Comparison of ENCODE assay signal across 30 mouse cellular contexts in genomic region chr3:123612271-123612670, GRCm38 (mm10).
"Had no signal": no experiment of that assay in that cellular context is flagged by ENCODE, and none has a peak within 500 bp of the region (broad histone marks: within the 10 kb centered on the region; RNA-seq: fewer than 3 reads in every experiment).

No protein-coding gene starts in this region.

- H3K27ac ChIP-seq: limb, embryonic 10.5 days; limb, embryonic 12.5 days; limb, embryonic 13.5 days; limb, embryonic 15.5 days; liver, embryonic 12.5 days; liver, embryonic 13.5 days; liver, embryonic 14.5 days; liver, embryonic 15.5 days; lung, embryonic 15.5 days; macrophage; midbrain, embryonic 10.5 days; midbrain, embryonic 12.5 days; midbrain, embryonic 13.5 days; midbrain, embryonic 15.5 days; neural tube, embryonic 12.5 days had no signal

- H3K4me3 ChIP-seq: limb, embryonic 10.5 days; limb, embryonic 12.5 days; limb, embryonic 13.5 days; limb, embryonic 15.5 days; liver, embryonic 12.5 days; liver, embryonic 13.5 days; liver, embryonic 15.5 days; lung, embryonic 15.5 days; megakaryocyte, embryonic 14.5 days; midbrain, embryonic 10.5 days; midbrain, embryonic 12.5 days; midbrain, embryonic 13.5 days; midbrain, embryonic 15.5 days; myocyte; neural tube, embryonic 12.5 days had no signal

- H3K4me1 ChIP-seq: limb, embryonic 10.5 days; limb, embryonic 12.5 days; limb, embryonic 13.5 days; limb, embryonic 15.5 days; liver, embryonic 12.5 days; liver, embryonic 13.5 days; liver, embryonic 15.5 days; lung, embryonic 15.5 days; megakaryocyte, embryonic 14.5 days; midbrain, embryonic 12.5 days; midbrain, embryonic 15.5 days; neural tube, embryonic 12.5 days had no signal

- DNase-seq: left cerebral cortex, postnatal 4 days; liver; liver, embryonic 13.5 days; liver, postnatal 0 days; lung, adult 18-20 months; lung, adult 2 months; lung, embryonic 14.5 days; lung, postnatal 10 days; lung, postnatal 14 days; lung, postnatal 36 days; lung, postnatal 4 days; midbrain, embryonic 14.5 days had no signal

- H3K4me2 ChIP-seq: limb, embryonic 12.5 days; limb, embryonic 13.5 days; limb, embryonic 15.5 days; liver, embryonic 11.5 days; liver, embryonic 12.5 days; liver, embryonic 13.5 days; liver, embryonic 15.5 days; lung, embryonic 14.5 days; lung, embryonic 15.5 days; midbrain, embryonic 11.5 days; midbrain, embryonic 12.5 days; midbrain, embryonic 13.5 days; midbrain, embryonic 15.5 days; neural tube, embryonic 12.5 days had no signal

- H3K27me3 ChIP-seq: limb, embryonic 12.5 days; limb, embryonic 13.5 days; limb, embryonic 15.5 days; liver, embryonic 12.5 days; liver, embryonic 13.5 days; liver, embryonic 15.5 days; lung, embryonic 15.5 days; megakaryocyte, embryonic 14.5 days; midbrain, embryonic 12.5 days; midbrain, embryonic 13.5 days; midbrain, embryonic 15.5 days; neural tube, embryonic 12.5 days had no signal

- H3K36me3 ChIP-seq: limb, embryonic 10.5 days; limb, embryonic 12.5 days; limb, embryonic 13.5 days; limb, embryonic 15.5 days; liver, embryonic 12.5 days; liver, embryonic 13.5 days; liver, embryonic 15.5 days; lung, embryonic 15.5 days; midbrain, embryonic 10.5 days; midbrain, embryonic 12.5 days; midbrain, embryonic 13.5 days; midbrain, embryonic 15.5 days; neural tube, embryonic 12.5 days had no signal

- H3K9ac ChIP-seq: limb, embryonic 12.5 days; limb, embryonic 13.5 days; limb, embryonic 15.5 days; liver, embryonic 12.5 days; liver, embryonic 13.5 days; liver, embryonic 14.5 days; liver, embryonic 15.5 days; liver, postnatal 0 days; lung, embryonic 14.5 days; lung, embryonic 15.5 days; midbrain, embryonic 12.5 days; midbrain, embryonic 13.5 days; midbrain, embryonic 15.5 days; neural tube, embryonic 12.5 days had no signal

- H3K9me3 ChIP-seq: limb, embryonic 10.5 days; limb, embryonic 15.5 days; liver, embryonic 12.5 days; liver, embryonic 13.5 days; liver, embryonic 15.5 days; lung, embryonic 15.5 days; midbrain, embryonic 15.5 days had no signal
